Mouse (Mus musculus) embryonic facial prominence, embryonic 11.5 days (tissue): ENCODE data around the gene Parp6. TPM values are rescaled to one million over a fixed set of nuclear protein-coding genes. Genes with fewer than 3 reads are reported as not detected.

Source experiments
- ATAC-seq: fragments of 200-750 bp; cut with Nextera tagmentation; replicated peaks from 2 replicates; pipeline ENCODE4 v1.8.0; 2017; ENCODE audit warnings: low read depth; ENCODE audit not compliant: insufficient number of reproducible peaks, low FRiP score, low TSS enrichment
- DNase-seq: peaks from one replicate; pipeline ENCODE4 v3.0.0-alpha.2; 2015; ENCODE audit warnings: low spot score
- H3K27ac ChIP-seq: fragments of 300-500 bp; sonication (generic); replicated peaks from 2 replicates; pipeline ENCODE4 v1.5.1; 2014; ENCODE audit warnings: mild to moderate bottlenecking, low read depth, low read length, control low read depth
- H3K27me3 ChIP-seq: fragments of 300-500 bp; sonication (generic); 2 replicates; pipeline ENCODE4 v1.6.1; 2014; ENCODE audit warnings: mild to moderate bottlenecking, low read length, moderate library complexity, mixed read lengths; ENCODE audit not compliant: control insufficient read depth, insufficient read depth
- H3K36me3 ChIP-seq: fragments of 300-500 bp; sonication (generic); replicated peaks from 2 replicates; pipeline ENCODE4 v1.6.1; 2014; ENCODE audit warnings: low read depth, mild to moderate bottlenecking, low read length, moderate library complexity, mixed read lengths; ENCODE audit not compliant: control insufficient read depth, insufficient read depth
- H3K4me1 ChIP-seq: fragments of 300-500 bp; sonication (generic); 2 replicates; pipeline ENCODE4 v1.6.1; 2014; ENCODE audit warnings: low read length, mixed read lengths; ENCODE audit not compliant: control insufficient read depth, insufficient read depth
- H3K4me2 ChIP-seq: fragments of 300-500 bp; sonication (generic); 2 replicates; pipeline ENCODE4 v1.6.1; 2014; ENCODE audit warnings: low read depth, mild to moderate bottlenecking, control low read depth, low read length, moderate library complexity
- H3K4me3 ChIP-seq: fragments of 300-500 bp; sonication (generic); 2 replicates; pipeline ENCODE4 v1.5.1; 2014; ENCODE audit warnings: low read depth, low read length, control low read depth
- H3K9ac ChIP-seq: fragments of 300-500 bp; sonication (generic); replicated peaks from 2 replicates; pipeline ENCODE4 v1.6.1; 2014; ENCODE audit warnings: mild to moderate bottlenecking, control low read depth, low read length
- H3K9me3 ChIP-seq: fragments of 300-500 bp; sonication (generic); replicated peaks from 2 replicates; pipeline ENCODE4 v1.6.1; 2016; ENCODE audit warnings: mild to moderate bottlenecking, low read length, inconsistent platforms, mixed read lengths; ENCODE audit not compliant: control insufficient read depth
- WGBS: fragments of 180-500 bp; shearing (Covaris S2); extraction: QIAGEN DNeasy Blood & Tissue Kit; methylation state at CpG from one replicate; pipeline ENCODE4 v1.1.7; 2014; 5-methylcytosine and 5-hydroxymethylcytosine counted together
- polyA plus RNA-seq: library from polyadenylated mRNA; unstranded; fragments of >200 nt; fragmentation: Nextera tagmentation; extraction: Ambion mirVana; gene quantifications from 2 replicates; pipeline ENCODE4 v1.2.1, GENCODE M21; 2014

Gene Parp6
- polyA plus RNA-seq, 1 experiment from 2014 or later: 36.8 TPM

GRCm38 (mm10) chr9:59664664-59665256, 47.7 kb downstream of the Parp6 start:
- 81% methylated on average over 4 of the region's 4 CpGs for WGBS
- Histone ChIP-seq H3K9ac (no peak overlapping the region), H3K27me3 (no peaks in the 10 kb centered on the region), H3K9me3 (no peaks in the 10 kb centered on the region), H3K4me2 (no peak overlapping the region), H3K4me1 (no peaks in the 10 kb centered on the region; the same call in 1 of the 2 replicates), H3K36me3 (peaks cover 14% of the 10 kb centered on the region), H3K27ac (no peak overlapping the region), H3K4me3 (no peak overlapping the region)
- DNase-seq: no peak
- ATAC-seq: no peak

- H3K4me1 ChIP-seq: no peaks in the 10 kb centered on the region; the same call in 1 of the 2 replicates
- no peaks in the 10 kb centered on the region for H3K27me3 ChIP-seq
- H3K27ac ChIP-seq: no peak overlapping the region
- ATAC-seq: no peak
- H3K4me2 ChIP-seq: no peak overlapping the region
- no peak overlapping the region for H3K4me3 ChIP-seq
- H3K9ac ChIP-seq: no peak overlapping the region
- no peaks in the 10 kb centered on the region for H3K9me3 ChIP-seq
- H3K36me3 ChIP-seq: peaks cover 23% of the 10 kb centered on the region
- DNase-seq: no peak
- WGBS: 88% methylated on average over 8 of the region's 8 CpGs
Measured at GRCm38 (mm10) chr9:59666016-59666415, 48.9 kb downstream of the Parp6 start.

- 78% methylated on average over 1 of the region's 1 CpGs for WGBS
- no peaks in the 10 kb centered on the region for H3K4me1 ChIP-seq
- DNase-seq: no peak
Measured at GRCm38 (mm10) chr9:59666813-59667212, 49.7 kb downstream of the Parp6 start.

GRCm38 (mm10) chr9:59667250-59667649, 50.2 kb downstream of the Parp6 start:
- WGBS: 84% methylated on average over 4 of the region's 4 CpGs
- Histone ChIP-seq H3K4me2 (no peak overlapping the region), H3K27me3 (no peaks in the 10 kb centered on the region), H3K9ac (no peak overlapping the region), H3K36me3 (peaks cover 24% of the 10 kb centered on the region), H3K4me1 (no peaks in the 10 kb centered on the region), H3K27ac (no peak overlapping the region), H3K9me3 (no peaks in the 10 kb centered on the region), H3K4me3 (no peak overlapping the region)
- ATAC-seq (no peak), DNase-seq (no peak)

More at GRCm38 (mm10) chr9:59666813-59667212, 49.7 kb downstream of the Parp6 start:
- Histone ChIP-seq H3K27ac (no peak overlapping the region), H3K27me3 (no peaks in the 10 kb centered on the region), H3K4me3 (no peak overlapping the region), H3K9ac (no peak overlapping the region), H3K9me3 (no peaks in the 10 kb centered on the region), H3K36me3 (peaks cover 24% of the 10 kb centered on the region), H3K4me2 (no peak overlapping the region)
- ATAC-seq: no peak

DNA sequence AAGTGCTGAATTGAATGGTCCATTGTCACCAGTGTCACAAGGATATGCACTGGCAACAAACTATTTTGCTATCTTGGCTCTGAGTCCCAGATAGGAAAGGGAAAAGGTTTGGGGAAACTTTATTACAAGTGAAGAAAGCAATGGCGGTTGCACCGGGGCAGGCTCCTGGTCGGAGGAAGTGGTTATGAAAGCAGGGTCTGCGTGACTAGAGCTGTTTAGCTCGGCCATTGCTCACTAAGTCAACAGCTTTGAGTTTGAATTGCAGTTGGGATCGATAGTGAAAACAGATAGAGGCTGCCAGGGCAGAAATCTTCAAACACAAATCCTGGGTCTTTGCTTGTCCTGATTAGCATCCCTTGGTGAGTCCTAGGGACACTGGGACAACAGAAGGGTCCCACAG, 50.8 kb downstream of the Parp6 start:
- Histone ChIP-seq H3K4me2 (no peak overlapping the region), H3K9me3 (no peaks in the 10 kb centered on the region), H3K4me3 (no peak overlapping the region), H3K4me1 (no peaks in the 10 kb centered on the region), H3K9ac (no peak overlapping the region), H3K36me3 (peaks cover 24% of the 10 kb centered on the region), H3K27me3 (no peaks in the 10 kb centered on the region), H3K27ac (no peak overlapping the region)
- 90% methylated on average over 6 of the region's 6 CpGs for WGBS
- ATAC-seq (no peak), DNase-seq (no peak)

DNA sequence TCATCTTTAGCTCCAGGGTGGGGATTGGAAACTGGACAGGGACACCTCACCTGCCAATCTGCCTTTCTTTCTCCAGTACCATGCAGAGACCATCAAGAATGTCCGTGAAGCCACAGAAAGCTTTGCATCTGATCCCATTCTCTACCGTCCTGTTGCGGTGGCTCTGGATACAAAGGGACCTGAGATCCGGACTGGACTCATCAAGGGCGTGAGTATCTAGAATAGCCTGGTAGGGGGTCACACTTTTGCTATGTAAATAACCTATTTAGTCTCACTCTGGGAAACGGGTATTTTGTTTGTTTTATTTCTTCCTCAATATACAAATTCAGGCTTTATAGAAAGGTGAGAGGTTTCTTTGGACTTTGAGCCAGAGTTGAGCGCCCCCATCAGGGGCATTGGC, 51.4 kb downstream of the Parp6 start:
- H3K36me3 ChIP-seq: peaks cover 26% of the 10 kb centered on the region
- H3K4me3 ChIP-seq: no peak overlapping the region
- DNase-seq (no peak), ATAC-seq (no peak)
- H3K27me3 ChIP-seq: no peaks in the 10 kb centered on the region
- H3K4me2 ChIP-seq: no peak overlapping the region
- 82% methylated on average over 7 of the region's 7 CpGs for WGBS
- H3K4me1 ChIP-seq: no peaks in the 10 kb centered on the region
- H3K9ac ChIP-seq: no peak overlapping the region
- H3K9me3 ChIP-seq: no peaks in the 10 kb centered on the region
- no peak overlapping the region for H3K27ac ChIP-seq

GRCm38 (mm10) chr9:59669172-59669571, 52.1 kb downstream of the Parp6 start:
- no peak for DNase-seq
- Histone ChIP-seq H3K36me3 (peaks cover 29% of the 10 kb centered on the region), H3K27ac (no peak overlapping the region), H3K27me3 (no peaks in the 10 kb centered on the region), H3K4me3 (no peak overlapping the region), H3K4me1 (no peaks in the 10 kb centered on the region), H3K4me2 (no peak overlapping the region), H3K9me3 (no peaks in the 10 kb centered on the region), H3K9ac (no peak overlapping the region)
- no peak for ATAC-seq
- WGBS: 82% methylated on average over 4 of the region's 4 CpGs

GRCm38 (mm10) chr9:59672195-59672894, 55.3 kb downstream of the Parp6 start:
- ATAC-seq: no peak
- no peak overlapping the region for H3K27ac ChIP-seq
- no peaks in the 10 kb centered on the region for H3K4me1 ChIP-seq
- peaks cover 37% of the 10 kb centered on the region for H3K36me3 ChIP-seq
- no peak overlapping the region for H3K4me2 ChIP-seq
- H3K4me3 ChIP-seq: no peak overlapping the region
- no peaks in the 10 kb centered on the region for H3K9me3 ChIP-seq
- DNase-seq: no peak
- H3K9ac ChIP-seq: no peak overlapping the region
- no peaks in the 10 kb centered on the region for H3K27me3 ChIP-seq
- WGBS: 92% methylated on average over 12 of the region's 12 CpGs
